Mouse (Mus musculus): ENCODE results near the gene St6galnac5. TPM values are rescaled to one million over a fixed set of nuclear protein-coding genes. Genes with fewer than 3 reads are reported as not detected.

The St6galnac5 gene
- polyA plus RNA-seq, 1 experiment: 0.11 TPM

GRCm38 (mm10) chr3:152920365-152920764 is 61.7 kb downstream of the St6galnac5 start:
- DNase-seq (ENCODE audit: low read depth, low spot score): no peak
- WGBS: 54% methylated on average over 3 of the region's 3 CpGs

DNA sequence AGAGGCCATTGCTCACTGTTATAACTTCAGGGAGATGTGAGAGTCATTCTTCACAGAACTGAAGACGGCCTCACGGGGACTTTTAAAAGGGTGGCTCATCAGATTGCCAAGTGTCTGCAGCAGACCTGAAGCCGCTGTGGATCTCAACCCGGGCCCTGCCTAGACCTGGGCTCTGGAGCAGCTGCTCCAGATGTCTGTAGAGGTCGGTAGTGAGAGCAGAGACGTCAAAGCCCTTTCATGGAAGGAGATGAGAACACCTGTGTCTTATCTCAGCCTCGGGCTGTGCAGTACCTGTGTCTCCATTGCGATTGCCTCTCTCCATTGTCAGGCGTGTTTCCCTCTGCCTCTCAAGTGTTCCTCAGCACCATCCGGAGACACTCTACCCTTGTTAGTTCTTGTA is 62.9 kb downstream of the St6galnac5 start:
- no peak for DNase-seq (ENCODE audit: low read depth, low spot score)
- WGBS: 60% methylated on average over 10 of the region's 10 CpGs

- DNase-seq (ENCODE audit: low read depth, low spot score): no peak
- WGBS: 77% methylated on average over 8 of the region's 8 CpGs
Observed at GRCm38 (mm10) chr3:152917579-152917978, 64.5 kb downstream of the St6galnac5 start.

DNA sequence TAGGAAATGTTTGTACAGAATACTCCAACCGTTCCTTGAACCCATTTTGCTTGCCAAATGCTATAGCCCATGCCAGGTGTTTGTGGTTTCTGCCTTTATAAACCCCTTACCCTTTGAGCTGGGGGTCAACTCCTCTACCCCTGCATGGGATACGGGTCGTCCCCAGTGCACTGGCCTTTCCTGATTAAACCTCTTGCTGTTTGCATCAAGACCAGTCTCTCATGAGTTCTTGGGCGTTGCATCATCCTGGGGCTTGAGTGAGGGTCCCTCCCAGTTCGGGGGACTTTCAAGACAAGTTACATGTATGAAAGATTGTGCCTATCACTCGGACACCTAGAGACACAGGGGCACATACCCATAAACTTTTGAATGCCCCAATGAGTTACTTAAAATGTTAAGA is 67.7 kb downstream of the St6galnac5 start:
- DNase-seq (ENCODE audit: low read depth, low spot score): no peak
- 77% methylated on average over 6 of the region's 6 CpGs for WGBS

DNA sequence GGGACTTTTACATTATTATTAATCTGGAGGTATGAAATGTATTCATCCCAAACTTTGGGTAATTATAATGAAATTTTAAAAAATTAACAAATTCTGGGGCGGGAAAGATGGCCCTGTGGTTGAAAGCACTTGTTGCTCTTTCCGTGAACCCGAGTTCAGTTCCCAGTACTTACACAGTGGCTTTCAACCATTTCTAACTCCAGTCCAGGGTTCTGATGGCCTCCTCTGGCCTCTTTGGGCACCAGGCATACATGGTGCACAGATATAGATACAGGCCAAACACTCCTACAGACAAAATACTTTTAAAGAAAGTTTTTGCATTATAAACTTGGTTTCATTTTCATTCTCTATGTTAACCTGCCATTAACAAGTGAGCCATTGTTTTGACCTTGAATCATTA is 68.4 kb downstream of the St6galnac5 start:
- no peak for DNase-seq (ENCODE audit: low read depth, low spot score)
- WGBS: 92% methylated on average over 3 of the region's 3 CpGs

DNA sequence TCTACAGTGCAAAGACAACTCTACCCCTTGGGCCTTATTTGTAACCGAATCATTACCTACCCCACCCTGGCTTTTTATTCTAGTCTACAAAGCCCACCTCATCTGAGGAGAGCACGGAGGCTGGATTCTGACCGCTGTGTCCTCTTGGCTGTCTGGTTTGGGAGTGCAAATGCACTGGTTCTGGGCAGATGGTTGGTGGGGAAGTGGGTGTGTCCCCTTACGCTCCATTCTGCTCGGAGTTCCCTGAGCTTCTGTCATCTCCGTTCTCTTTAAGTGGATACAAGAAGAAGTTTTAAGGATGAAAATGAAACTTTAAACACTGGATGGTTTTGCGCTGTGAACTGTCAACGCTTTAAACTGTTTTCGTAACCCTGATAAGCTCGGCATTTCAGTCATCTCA is 68.9 kb downstream of the St6galnac5 start:
- WGBS: 84% methylated on average over 10 of the region's 10 CpGs
- no peak for DNase-seq (ENCODE audit: low read depth, low spot score)

DNA sequence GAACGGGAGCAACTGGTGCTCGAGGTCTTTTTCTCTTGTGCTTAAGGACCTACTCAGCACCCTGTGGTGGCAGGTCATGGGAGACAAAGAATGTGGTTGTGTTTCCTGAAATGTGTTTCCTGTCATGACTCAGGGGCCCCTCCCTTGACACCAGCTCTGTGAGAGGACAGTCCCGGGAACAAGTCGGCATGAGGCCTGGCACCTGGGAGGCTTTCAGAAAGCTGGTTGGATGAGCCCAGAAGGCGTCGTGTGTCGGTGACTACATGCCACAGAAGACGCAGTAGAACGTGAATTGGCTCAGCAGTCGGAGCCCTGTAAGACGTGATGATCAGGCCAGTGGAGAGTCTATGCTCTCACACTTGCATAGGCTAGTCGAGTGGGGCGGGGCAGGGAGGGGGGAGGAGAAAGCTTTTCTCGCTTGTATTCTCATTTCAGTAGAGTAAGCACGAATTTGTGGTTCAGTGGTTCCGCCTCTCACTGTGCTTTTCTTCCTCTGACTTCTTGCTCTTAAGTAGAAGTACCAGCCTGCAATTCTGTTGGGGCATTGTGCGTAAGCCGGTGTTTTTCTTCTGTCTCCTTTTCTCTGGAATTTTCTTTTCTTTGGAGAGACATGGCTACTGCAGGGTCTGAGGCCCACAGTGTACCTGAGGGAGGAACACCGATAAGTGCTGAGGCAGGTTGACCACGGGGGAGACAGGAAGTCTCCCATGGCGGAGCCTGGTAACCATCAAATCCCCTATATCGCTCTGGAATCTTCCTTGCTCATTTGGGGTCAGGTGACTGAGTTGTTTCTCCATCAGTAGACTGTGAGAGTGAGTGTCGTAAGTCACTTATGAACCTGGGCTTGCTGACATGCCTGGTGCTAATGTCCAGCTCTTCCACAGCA is 69.6 kb downstream of the St6galnac5 start:
- 80% methylated on average over 23 of the region's 23 CpGs for WGBS
- no peak for DNase-seq (ENCODE audit: low read depth, low spot score)

DNA sequence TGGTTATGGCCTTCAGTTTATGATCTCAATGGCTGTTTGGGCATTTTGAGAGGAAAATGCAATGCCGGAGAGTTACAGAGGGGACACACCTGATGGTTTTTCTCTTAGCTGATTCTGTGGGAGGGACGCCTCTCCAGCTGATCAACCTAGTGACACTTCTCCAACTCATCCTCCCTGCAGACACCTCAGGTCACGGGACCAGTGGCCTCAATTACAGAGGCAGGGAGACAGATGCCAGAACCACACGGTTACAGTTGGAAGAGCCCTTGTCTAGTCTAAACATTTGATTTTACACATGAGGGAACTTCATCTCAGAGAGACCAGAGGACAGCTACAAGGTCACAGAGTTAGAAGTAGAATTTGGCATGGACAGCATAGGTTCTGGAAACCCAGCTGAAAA is 70.5 kb downstream of the St6galnac5 start:
- WGBS: 81% methylated on average over 4 of the region's 4 CpGs

DNA sequence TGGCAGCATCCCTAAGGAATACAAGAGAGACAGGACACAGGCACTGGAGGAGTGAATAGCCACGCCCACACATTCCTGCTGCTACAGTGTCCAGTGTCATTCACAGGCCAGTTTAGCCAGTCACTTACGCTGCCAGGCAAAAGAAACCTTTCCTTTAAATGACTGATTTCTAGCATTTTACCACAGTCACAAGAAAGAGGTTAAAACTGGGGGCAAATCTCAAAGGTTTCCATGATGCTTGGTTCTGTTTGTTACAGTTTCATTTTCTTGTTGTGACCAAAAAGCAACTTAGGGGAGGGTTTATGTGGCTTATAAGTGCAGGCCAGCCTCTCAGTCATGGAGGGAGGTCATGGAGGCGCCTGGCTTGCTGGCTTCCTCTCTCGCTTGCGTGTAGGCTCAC is 74.4 kb downstream of the St6galnac5 start:
- 72% methylated on average over 5 of the region's 5 CpGs for WGBS
- no peak for DNase-seq (ENCODE audit: low read depth, low spot score)

More for the DNA sequence above, 70.5 kb downstream of the St6galnac5 start:
- no peak for DNase-seq (ENCODE audit: low read depth, low spot score)

DNA sequence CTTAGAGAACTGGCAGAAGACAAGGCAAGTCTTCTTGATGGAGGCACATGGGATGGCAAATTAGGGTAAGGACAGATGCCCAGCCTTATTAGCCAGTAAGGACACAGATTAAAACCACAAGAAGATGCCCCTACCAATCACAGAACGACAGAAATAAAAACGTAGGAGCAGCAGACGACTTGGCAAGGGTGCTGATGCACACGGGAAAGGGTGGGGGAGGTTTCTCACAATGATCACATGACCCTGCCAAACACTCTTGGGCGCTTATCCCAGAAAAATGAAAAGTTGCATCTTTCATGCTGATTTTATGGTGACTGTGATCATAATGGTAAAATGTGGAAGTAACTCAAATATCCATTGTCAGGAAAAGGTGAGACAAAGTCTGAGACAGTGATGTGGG is 75.0 kb downstream of the St6galnac5 start:
- 67% methylated on average over 5 of the region's 5 CpGs for WGBS
- DNase-seq (ENCODE audit: low read depth, low spot score): no peak

- DNase-seq (ENCODE audit: low read depth, low spot score): no peak
- 62% methylated on average over 10 of the region's 10 CpGs for WGBS
Observed at GRCm38 (mm10) chr3:152905800-152906199, 76.2 kb downstream of the St6galnac5 start.

DNA sequence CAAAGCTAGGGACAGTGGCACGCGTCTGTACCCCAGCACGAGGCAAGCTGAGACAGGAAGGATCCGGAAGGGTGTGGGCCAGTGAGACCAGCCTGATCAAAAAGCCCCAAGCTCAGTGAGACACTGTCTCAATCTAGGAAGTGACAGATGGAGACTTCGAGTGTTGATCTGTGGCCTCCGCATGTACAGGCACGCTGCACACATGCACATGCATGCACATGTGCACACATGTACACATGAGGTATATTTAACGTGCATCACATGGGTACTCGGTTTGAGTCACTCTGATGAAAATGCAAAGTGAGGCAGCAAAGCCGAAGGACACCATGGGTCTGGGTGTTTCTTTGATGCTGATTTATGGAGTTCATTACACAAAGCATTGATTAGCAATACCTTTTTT is 77.0 kb downstream of the St6galnac5 start:
- DNase-seq (ENCODE audit: low read depth, low spot score): no peak
- 91% methylated on average over 10 of the region's 10 CpGs for WGBS

- WGBS: 95% methylated on average over 9 of the region's 9 CpGs
Observed at GRCm38 (mm10) chr3:152898906-152899305, 83.1 kb downstream of the St6galnac5 start.

DNA sequence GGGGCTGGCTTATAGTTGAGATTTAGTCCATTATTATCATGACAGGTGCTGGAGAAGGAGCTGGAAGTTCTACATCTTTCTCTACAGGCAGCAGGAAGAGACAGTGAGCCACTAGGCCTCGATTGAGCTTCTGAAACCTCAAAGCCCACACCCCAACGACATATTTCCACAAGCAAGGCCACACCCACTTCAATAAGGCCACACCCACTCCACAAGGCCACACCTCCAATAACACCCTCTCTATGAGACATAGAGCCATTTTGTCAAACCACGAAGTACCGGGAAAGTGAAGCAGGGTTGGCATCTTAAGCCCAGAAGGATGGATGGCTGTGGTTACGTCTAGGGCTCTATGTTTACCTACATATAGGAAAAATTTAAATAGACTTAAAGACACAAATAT is 84.8 kb downstream of the St6galnac5 start:
- no peak for DNase-seq (ENCODE audit: low read depth, low spot score)
- WGBS: 73% methylated on average over 5 of the region's 5 CpGs

More at GRCm38 (mm10) chr3:152898906-152899305, 83.1 kb downstream of the St6galnac5 start:
- DNase-seq (ENCODE audit: low read depth, low spot score): no peak

GRCm38 (mm10) chr3:152896111-152896510 is 85.9 kb downstream of the St6galnac5 start:
- DNase-seq (ENCODE audit: low read depth, low spot score): no peak
- 65% methylated on average over 3 of the region's 3 CpGs for WGBS

DNA sequence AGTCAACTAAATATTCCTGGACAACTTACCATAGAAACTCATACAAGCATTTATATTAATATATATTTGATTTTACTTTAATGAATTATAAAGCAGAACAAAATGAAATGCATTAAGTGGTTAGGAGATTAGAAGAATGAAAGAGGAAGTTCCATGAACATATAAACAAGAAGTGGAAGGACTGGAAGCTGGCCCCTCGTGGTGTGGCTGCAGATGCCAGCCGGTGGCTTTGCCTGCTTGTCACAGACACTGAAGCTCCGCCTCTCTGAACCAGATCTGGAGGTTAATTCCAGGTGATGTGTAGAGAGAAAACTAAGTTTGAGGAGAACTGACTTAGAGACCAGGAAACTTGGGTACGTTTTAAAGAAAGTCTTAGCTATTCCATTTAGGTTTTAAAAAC is 87.1 kb downstream of the St6galnac5 start:
- no peak for DNase-seq (ENCODE audit: low read depth, low spot score)
- 40% methylated on average over 4 of the region's 4 CpGs for WGBS

DNA sequence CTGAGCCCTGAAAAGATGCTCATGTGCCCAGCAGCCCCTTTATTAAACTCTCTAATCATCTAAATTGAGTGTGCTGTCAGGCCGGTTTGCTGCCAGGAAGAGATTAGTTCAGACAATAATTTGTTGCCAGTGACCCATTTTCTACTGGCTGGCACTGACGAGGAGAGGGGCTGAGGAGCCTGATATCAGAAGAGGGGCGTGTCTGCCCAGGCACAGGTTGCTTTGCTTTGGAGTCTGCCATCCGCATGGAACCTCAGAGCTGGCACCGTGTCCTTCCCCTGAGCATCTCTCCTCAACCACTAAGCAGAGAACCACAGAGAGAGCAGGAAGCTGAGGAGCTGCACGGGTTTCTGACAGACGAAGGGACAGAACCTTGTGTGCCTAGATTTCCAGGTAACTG is 93.9 kb downstream of the St6galnac5 start:
- WGBS: 65% methylated on average over 7 of the region's 7 CpGs
- no peak for DNase-seq (ENCODE audit: low read depth, low spot score)

- DNase-seq (ENCODE audit: low read depth, low spot score): no peak
Observed at GRCm38 (mm10) chr3:152886749-152887148, 95.3 kb downstream of the St6galnac5 start.

DNA sequence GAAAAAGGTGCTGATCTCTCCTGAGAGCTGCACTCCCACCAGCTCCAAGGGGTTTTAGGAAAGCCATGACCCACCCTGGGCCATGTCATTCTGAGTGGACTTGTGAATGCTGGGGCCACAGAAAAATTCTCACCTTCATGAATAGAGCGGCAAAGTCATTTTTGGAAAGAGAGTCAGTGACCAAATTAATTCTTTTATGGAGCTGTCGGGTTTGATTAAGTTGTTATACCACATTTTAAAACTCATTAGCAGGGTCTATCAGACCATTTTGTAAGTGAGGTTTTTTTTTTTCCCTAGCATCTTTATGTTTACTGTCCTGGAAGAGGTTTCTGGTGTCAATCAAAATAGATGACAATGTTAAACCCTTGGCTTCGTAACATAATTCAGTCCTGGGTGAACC is 98.5 kb downstream of the St6galnac5 start:
- WGBS: 87% methylated on average over 3 of the region's 3 CpGs
- no peak for DNase-seq (ENCODE audit: low read depth, low spot score)

DNA sequence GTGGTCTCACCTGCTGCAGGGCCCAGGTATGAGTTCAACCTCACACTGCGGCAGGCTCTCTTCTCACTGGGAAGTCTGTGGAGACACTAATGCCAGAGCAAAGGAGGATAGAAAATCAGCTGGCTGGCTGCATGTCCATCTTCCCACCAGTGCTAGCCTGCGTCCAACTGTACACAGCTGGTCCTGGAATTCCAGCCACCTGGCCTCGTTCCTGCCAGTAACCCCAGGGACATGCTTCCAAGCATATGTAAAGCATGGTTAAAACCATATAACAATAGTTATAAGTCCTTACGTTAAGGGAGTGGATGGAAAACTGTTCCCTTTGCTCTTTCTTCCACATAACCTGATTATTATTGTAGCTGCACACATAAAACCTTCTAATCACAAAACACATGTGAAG is 100.3 kb downstream of the St6galnac5 start:
- DNase-seq (ENCODE audit: low read depth, low spot score): no peak
- WGBS: 75% methylated on average over 4 of the region's 4 CpGs

DNA sequence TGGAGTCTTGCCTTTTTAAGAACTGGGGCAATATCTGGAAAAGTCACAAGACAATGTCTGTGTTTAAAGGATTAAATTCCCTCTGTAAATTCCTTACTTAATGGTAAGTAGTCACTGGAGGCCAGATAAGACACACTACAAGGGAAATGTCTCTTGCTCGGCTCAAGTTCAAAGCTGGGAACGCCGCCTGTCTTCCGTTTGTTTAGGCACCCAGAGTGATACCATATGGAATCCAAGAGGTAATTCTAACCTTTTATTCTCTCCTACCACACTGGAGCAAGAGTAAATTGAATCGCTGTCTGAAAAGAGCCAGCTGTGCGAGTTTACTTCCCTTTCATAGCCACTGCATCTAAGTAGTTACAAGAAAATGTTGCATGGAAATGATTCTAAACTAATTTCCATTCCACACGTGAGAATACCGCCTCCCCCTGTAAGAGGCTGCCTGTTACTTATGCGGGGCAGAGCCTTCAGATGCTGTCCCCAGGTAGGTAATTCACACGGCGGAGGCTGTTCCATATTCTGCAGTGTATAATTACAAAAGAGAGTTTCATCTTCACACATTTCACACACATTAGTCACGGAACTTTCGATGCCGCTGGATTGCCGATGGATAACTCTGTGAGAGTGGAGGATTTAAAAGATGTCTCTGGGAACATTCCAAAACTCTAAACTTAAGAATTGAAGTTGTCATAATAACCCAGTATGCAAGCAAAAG is 101.8 kb downstream of the St6galnac5 start:
- no peak for DNase-seq (ENCODE audit: low read depth, low spot score)
- 53% methylated on average over 15 of the region's 15 CpGs for WGBS
